Mouse (Mus musculus) stomach, embryonic 15.5 days (tissue): ENCODE measurements around the gene Igsf10. TPM values are rescaled to one million over a fixed set of nuclear protein-coding genes. Genes with fewer than 3 reads are reported as not detected.

Experiments used
- ATAC-seq: fragments of 200-750 bp; cut with Nextera tagmentation; 2 replicates; pipeline ENCODE4 v1.8.0; 2017; ENCODE audit warnings: low read depth, moderate number of reproducible peaks, moderate TSS enrichment; ENCODE audit not compliant: insufficient read depth, low FRiP score
- H3K27ac ChIP-seq: fragments of 300-500 bp; sonication (generic); 2 replicates; pipeline ENCODE4 v1.5.1; 2015; ENCODE audit warnings: mild to moderate bottlenecking, inconsistent platforms
- H3K27me3 ChIP-seq: fragments of 300-500 bp; sonication (generic); replicated peaks from 2 replicates; pipeline ENCODE4 v1.6.1; 2015; ENCODE audit warnings: inconsistent platforms
- H3K36me3 ChIP-seq: fragments of 300-500 bp; sonication (generic); 2 replicates; pipeline ENCODE4 v1.6.1; 2015; ENCODE audit warnings: inconsistent platforms
- H3K4me1 ChIP-seq: fragments of 300-500 bp; sonication (generic); 2 replicates; pipeline ENCODE4 v1.6.1; 2015; ENCODE audit warnings: inconsistent platforms
- H3K4me2 ChIP-seq: fragments of 300-500 bp; sonication (generic); 2 replicates; pipeline ENCODE4 v1.6.1; 2015; ENCODE audit warnings: mild to moderate bottlenecking, inconsistent platforms
- H3K4me3 ChIP-seq: fragments of 300-500 bp; sonication (generic); replicated peaks from 2 replicates; pipeline ENCODE4 v1.5.1; 2015; ENCODE audit warnings: inconsistent platforms
- H3K9ac ChIP-seq: fragments of 300-500 bp; sonication (generic); 2 replicates; pipeline ENCODE4 v1.6.1; 2015; ENCODE audit warnings: inconsistent platforms
- H3K9me3 ChIP-seq: fragments of 300-500 bp; sonication (generic); 2 replicates; pipeline ENCODE4 v1.6.1; 2016; ENCODE audit warnings: inconsistent platforms
- WGBS: fragments of 180-500 bp; shearing (Covaris S2); methylation state at CpG from one replicate; pipeline ENCODE4 v1.1.7; 2015; 5-methylcytosine and 5-hydroxymethylcytosine counted together
- polyA plus RNA-seq: library from polyadenylated mRNA; unstranded; fragments of >200 nt; fragmentation: Nextera tagmentation; extraction: Ambion mirVana; gene quantifications from 2 replicates; pipeline ENCODE4 v1.2.1, GENCODE M21; 2015

Igsf10 gene
- polyA plus RNA-seq, 1 experiment from 2014 or later: 10.4 TPM

- no peaks in the 10 kb centered on the region for H3K4me1 ChIP-seq
- WGBS: 46% methylated on average over 3 of the region's 3 CpGs
- H3K27ac ChIP-seq: no peak overlapping the region
- H3K9ac ChIP-seq: no peak overlapping the region
- no peaks in the 10 kb centered on the region for H3K9me3 ChIP-seq
- no peak for ATAC-seq
- H3K4me2 ChIP-seq: no peak overlapping the region
- H3K27me3 ChIP-seq: no peaks in the 10 kb centered on the region
- no peaks in the 10 kb centered on the region for H3K36me3 ChIP-seq
- no peak overlapping the region for H3K4me3 ChIP-seq
Observed at GRCm38 (mm10) chr3:59277502-59278253, 66.5 kb downstream of the Igsf10 start.

DNA sequence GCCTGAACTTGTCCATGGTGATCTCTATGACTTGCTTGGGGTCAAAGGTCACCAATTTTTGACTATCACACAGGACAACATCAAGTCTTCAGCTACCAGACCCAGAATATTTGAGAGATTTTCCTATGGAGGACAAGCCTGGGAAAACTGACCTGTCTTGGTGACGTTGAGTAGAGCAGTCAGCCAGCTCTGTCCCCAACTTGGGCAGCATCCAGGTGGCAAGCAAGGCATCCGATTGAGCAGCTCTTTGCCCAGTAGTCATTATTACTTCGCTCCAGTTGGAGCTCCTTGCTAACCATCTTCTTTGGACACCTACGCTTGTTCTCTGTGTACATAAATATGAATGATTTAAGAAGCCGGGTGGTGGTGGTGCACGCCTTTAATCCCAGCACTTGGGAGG is 73.4 kb downstream of the Igsf10 start:
- Histone ChIP-seq H3K4me1 (no peaks in the 10 kb centered on the region), H3K27me3 (no peaks in the 10 kb centered on the region), H3K4me2 (no peak overlapping the region), H3K9ac (no peak overlapping the region), H3K4me3 (no peak overlapping the region), H3K27ac (no peak overlapping the region), H3K9me3 (no peaks in the 10 kb centered on the region), H3K36me3 (no peaks in the 10 kb centered on the region)
- no peak for ATAC-seq
- WGBS: 91% methylated on average over 6 of the region's 6 CpGs

Other genes starting within 250 kb of the Igsf10 start
- gene Gpr171, start 242.6 kb downstream of the Igsf10 start, polyA plus RNA-seq: 1.3 and 1.4 TPM in 2 replicates
- gene P2ry14, start 190.8 kb downstream of the Igsf10 start, polyA plus RNA-seq: 5.1 and 6.6 TPM in 2 replicates
- gene Gpr87, start 149.3 kb downstream of the Igsf10 start, polyA plus RNA-seq: 8.0 and 13.0 TPM in 2 replicates
- gene P2ry13, start 133.5 kb downstream of the Igsf10 start, polyA plus RNA-seq: 1.7 TPM in 2 replicates
- gene P2ry12, start 81.5 kb downstream of the Igsf10 start, polyA plus RNA-seq: 2.4 and 3.4 TPM in 2 replicates